Mouse (Mus musculus): Measurements from ENCODE around the gene Ifit3. TPM values are rescaled to one million over a fixed set of nuclear protein-coding genes. Genes with fewer than 3 reads are reported as not detected.

The Ifit3 gene
- total RNA-seq (2018; cell fraction: chromatin; rRNA removed), result 1,000 to 10,000 TPM in 5 of 26 experiments, 100 to 1,000 TPM in 14, 10 to 100 TPM in 7; 56.4 to 1,330 (median 558) TPM
- total RNA-seq (2018; cell fraction: cytosol; rRNA removed), result 1,000 to 10,000 TPM in 13 of 26 experiments, 100 to 1,000 TPM in 13; 197 to 2,399 (median 937) TPM
- total RNA-seq (2018; cell fraction: nucleus; rRNA removed), result 1,000 to 10,000 TPM in 13 of 26 experiments, 100 to 1,000 TPM in 12, 10 to 100 TPM in 1; 99.6 to 2,418 (median 1,000) TPM
- polyA plus RNA-seq (2018), result 215 to 762 TPM (median 269 TPM) in 3 replicates

- 6% methylated on average over 2 of the region's 2 CpGs for WGBS (ENCODE audit: missing documents)
- Histone ChIP-seq H3K4me3 (ENCODE audit: inconsistent target) (peak within 1 kb of the TSS; percentile 25), H3K36me3 (ENCODE audit: inconsistent target) (peaks cover 17% of the 10 kb centered on the region), H3K79me2 (ENCODE audit: inconsistent target) (peaks cover 45% of the 10 kb centered on the region; the same call in 1 of the 2 replicates), H3K27ac (peak within 1 kb of the TSS; percentile 65)
Observed at GRCm38 (mm10) chr19:34583126-34583766, at the start of gene Ifit3. Gene Ifit3 (plus strand): TSS chr19:34583531.

GRCm38 (mm10) chr19:34539422-34539821 lies 43.9 kb upstream of the Ifit3 start:
- no peak overlapping the region for H3K4me3 ChIP-seq (ENCODE audit: inconsistent target)
- 43% methylated on average over 1 of the region's 1 CpGs for WGBS (ENCODE audit: missing documents)
- H3K79me2 ChIP-seq (ENCODE audit: inconsistent target), result no peaks in the 10 kb centered on the region
- no peak overlapping the region for H3K27ac ChIP-seq
- no peaks in the 10 kb centered on the region for H3K36me3 ChIP-seq (ENCODE audit: inconsistent target)

GRCm38 (mm10) chr19:34546211-34546610 lies 37.1 kb upstream of the Ifit3 start:
- Histone ChIP-seq H3K36me3 (ENCODE audit: inconsistent target) (no peaks in the 10 kb centered on the region), H3K79me2 (ENCODE audit: inconsistent target) (no peaks in the 10 kb centered on the region), H3K4me3 (ENCODE audit: inconsistent target) (no peak overlapping the region), H3K27ac (no peak overlapping the region)
- WGBS (ENCODE audit: missing documents), result 92% methylated on average over 4 of the region's 4 CpGs

- H3K79me2 ChIP-seq (ENCODE audit: inconsistent target), result peaks cover 14% of the 10 kb centered on the region; the same call in 1 of the 2 replicates
- WGBS (ENCODE audit: missing documents), result 23% methylated on average over 7 of the region's 7 CpGs
- H3K36me3 ChIP-seq (ENCODE audit: inconsistent target), result no peaks in the 10 kb centered on the region
- no peak overlapping the region for H3K27ac ChIP-seq
- H3K4me3 ChIP-seq (ENCODE audit: inconsistent target), result no peak overlapping the region
Observed at GRCm38 (mm10) chr19:34547976-34548375, 35.4 kb upstream of the Ifit3 start.

GRCm38 (mm10) chr19:34550205-34550533 lies 33.2 kb upstream of the Ifit3 start:
- Histone ChIP-seq H3K27ac (no peak overlapping the region), H3K79me2 (ENCODE audit: inconsistent target) (peaks cover 26% of the 10 kb centered on the region; the same call in 1 of the 2 replicates), H3K4me3 (ENCODE audit: inconsistent target) (peak overlapping the region; percentile 65), H3K36me3 (ENCODE audit: inconsistent target) (no peaks in the 10 kb centered on the region)
- 23% methylated on average over 4 of the region's 4 CpGs for WGBS (ENCODE audit: missing documents)

GRCm38 (mm10) chr19:34550534-34551223 lies 32.7 kb upstream of the Ifit3 start, which contains the start of gene Ifit2:
Gene Ifit2 (plus strand): TSS chr19:34550694.
- peak within 1 kb of the TSS; percentile 65 for H3K4me3 ChIP-seq (ENCODE audit: inconsistent target)
- WGBS (ENCODE audit: missing documents), result 0% methylated on average over 21 of the region's 22 CpGs
- peaks cover 32% of the 10 kb centered on the region; the same call in 1 of the 2 replicates for H3K79me2 ChIP-seq (ENCODE audit: inconsistent target)
- peak within 1 kb of the TSS; percentile 58 for H3K27ac ChIP-seq
- H3K36me3 ChIP-seq (ENCODE audit: inconsistent target), result no peaks in the 10 kb centered on the region

- Histone ChIP-seq H3K79me2 (ENCODE audit: inconsistent target) (peaks cover 32% of the 10 kb centered on the region; the same call in 1 of the 2 replicates), H3K4me3 (ENCODE audit: inconsistent target) (no peak overlapping the region), H3K36me3 (ENCODE audit: inconsistent target) (no peaks in the 10 kb centered on the region), H3K27ac (peak overlapping the region; percentile 9; the same call in 1 of the 2 replicates)
- WGBS (ENCODE audit: missing documents), result 59% methylated on average over 5 of the region's 5 CpGs
Observed at GRCm38 (mm10) chr19:34551981-34552380, 31.4 kb upstream of the Ifit3 start.

- WGBS (ENCODE audit: missing documents), result 42% methylated on average over 6 of the region's 6 CpGs
- H3K79me2 ChIP-seq (ENCODE audit: inconsistent target), result peaks cover 32% of the 10 kb centered on the region; the same call in 1 of the 2 replicates
- peak overlapping the region; percentile 66 for H3K27ac ChIP-seq
- no peak overlapping the region for H3K4me3 ChIP-seq (ENCODE audit: inconsistent target)
- H3K36me3 ChIP-seq (ENCODE audit: inconsistent target), result no peaks in the 10 kb centered on the region
Observed at GRCm38 (mm10) chr19:34553021-34553420, 30.3 kb upstream of the Ifit3 start.

GRCm38 (mm10) chr19:34553522-34553921 lies 29.8 kb upstream of the Ifit3 start:
- 75% methylated on average over 3 of the region's 3 CpGs for WGBS (ENCODE audit: missing documents)
- H3K36me3 ChIP-seq (ENCODE audit: inconsistent target), result no peaks in the 10 kb centered on the region
- peak overlapping the region; percentile 66 for H3K27ac ChIP-seq
- peaks cover 32% of the 10 kb centered on the region; the same call in 1 of the 2 replicates for H3K79me2 ChIP-seq (ENCODE audit: inconsistent target)
- H3K4me3 ChIP-seq (ENCODE audit: inconsistent target), result no peak overlapping the region

- Histone ChIP-seq H3K4me3 (ENCODE audit: inconsistent target) (no peak overlapping the region), H3K36me3 (ENCODE audit: inconsistent target) (no peaks in the 10 kb centered on the region), H3K79me2 (ENCODE audit: inconsistent target) (peaks cover 32% of the 10 kb centered on the region; the same call in 1 of the 2 replicates), H3K27ac (peak overlapping the region; percentile 66)
Observed at GRCm38 (mm10) chr19:34554061-34554460, 29.3 kb upstream of the Ifit3 start.

GRCm38 (mm10) chr19:34556621-34557020 lies 26.7 kb upstream of the Ifit3 start:
- H3K79me2 ChIP-seq (ENCODE audit: inconsistent target), result peaks cover 30% of the 10 kb centered on the region; the same call in 1 of the 2 replicates
- no peak overlapping the region for H3K27ac ChIP-seq
- no peak overlapping the region for H3K4me3 ChIP-seq (ENCODE audit: inconsistent target)
- no peaks in the 10 kb centered on the region for H3K36me3 ChIP-seq (ENCODE audit: inconsistent target)
- 78% methylated on average over 3 of the region's 3 CpGs for WGBS (ENCODE audit: missing documents)

GRCm38 (mm10) chr19:34562556-34562955 lies 20.8 kb upstream of the Ifit3 start:
- Histone ChIP-seq H3K79me2 (ENCODE audit: inconsistent target) (no peaks in the 10 kb centered on the region; the same call in 1 of the 2 replicates), H3K27ac (no peak overlapping the region), H3K4me3 (ENCODE audit: inconsistent target) (no peak overlapping the region), H3K36me3 (ENCODE audit: inconsistent target) (no peaks in the 10 kb centered on the region)

- H3K79me2 ChIP-seq (ENCODE audit: inconsistent target), result peaks cover 34% of the 10 kb centered on the region
- no peaks in the 10 kb centered on the region for H3K36me3 ChIP-seq (ENCODE audit: inconsistent target)
- H3K27ac ChIP-seq, result no peak overlapping the region
- H3K4me3 ChIP-seq (ENCODE audit: inconsistent target), result no peak overlapping the region
- WGBS (ENCODE audit: missing documents), result 100% methylated on average over 1 of the region's 1 CpGs
Observed at GRCm38 (mm10) chr19:34566178-34566784, 17.1 kb upstream of the Ifit3 start.

GRCm38 (mm10) chr19:34568988-34569895 lies 14.1 kb upstream of the Ifit3 start:
- 95% methylated on average over 7 of the region's 7 CpGs for WGBS (ENCODE audit: missing documents)

More at GRCm38 (mm10) chr19:34568988-34569895, 14.1 kb upstream of the Ifit3 start:
- Histone ChIP-seq H3K36me3 (ENCODE audit: inconsistent target) (peaks cover 20% of the 10 kb centered on the region), H3K27ac (peak overlapping the region; percentile 29), H3K79me2 (ENCODE audit: inconsistent target) (peaks cover 63% of the 10 kb centered on the region), H3K4me3 (ENCODE audit: inconsistent target) (no peak overlapping the region)

All from macrophage (primary cell).